Mouse (Mus musculus) hindbrain, embryonic 16.5 days (tissue): Measurements from ENCODE around the gene Aph1b. TPM values are rescaled to one million over a fixed set of nuclear protein-coding genes. Genes with fewer than 3 reads are reported as not detected.
A peak's percentile ranks its signal among the peaks of the same experiment; 100 is the strongest.
"Not testable (repeated sequence)": the region's sequence is repeated elsewhere in the genome, so short reads cannot be mapped to it uniquely, and the experiment has no call there.

Experiments
- ATAC-seq: fragments of 200-750 bp; cut with Nextera tagmentation; 2 replicates; pipeline ENCODE4 v1.8.0; 2017; ENCODE audit warnings: moderate TSS enrichment, moderate library complexity
- H3K27ac ChIP-seq: fragments of 300-500 bp; sonication (generic); 2 replicates; pipeline ENCODE4 v1.5.1; 2014; ENCODE audit warnings: low read depth, mild to moderate bottlenecking, control low read depth, low read length, moderate library complexity
- H3K27me3 ChIP-seq: fragments of 300-500 bp; sonication (generic); replicated peaks from 2 replicates; pipeline ENCODE4 v1.6.1; 2014; ENCODE audit warnings: low read length; ENCODE audit not compliant: control insufficient read depth, insufficient read depth
- H3K36me3 ChIP-seq: fragments of 300-500 bp; sonication (generic); 2 replicates; pipeline ENCODE4 v1.6.1; 2014; ENCODE audit warnings: mild to moderate bottlenecking, low read length, moderate library complexity, mixed read lengths; ENCODE audit not compliant: control insufficient read depth, insufficient read depth
- H3K4me1 ChIP-seq: fragments of 300-500 bp; sonication (generic); 2 replicates; pipeline ENCODE4 v1.6.1; 2014; ENCODE audit warnings: low read depth, low read length; ENCODE audit not compliant: control insufficient read depth, insufficient read depth
- H3K4me2 ChIP-seq: fragments of 300-500 bp; sonication (generic); 2 replicates; pipeline ENCODE4 v1.6.1; 2014; ENCODE audit warnings: mild to moderate bottlenecking, low read length, control low read depth, moderate library complexity
- H3K4me3 ChIP-seq: fragments of 300-500 bp; sonication (generic); 2 replicates; pipeline ENCODE4 v1.5.1; 2014; ENCODE audit warnings: mild to moderate bottlenecking, low read length, control low read depth, moderate library complexity
- H3K9ac ChIP-seq: fragments of 300-500 bp; sonication (generic); 2 replicates; pipeline ENCODE4 v1.6.1; 2014; ENCODE audit warnings: low read depth, mild to moderate bottlenecking, control low read depth, low read length, moderate library complexity
- H3K9me3 ChIP-seq: fragments of 300-500 bp; sonication (generic); 2 replicates; pipeline ENCODE4 v1.6.1; 2014; ENCODE audit warnings: mild to moderate bottlenecking, low read length, moderate library complexity; ENCODE audit not compliant: control insufficient read depth
- WGBS: fragments of 180-500 bp; shearing (Covaris S2); extraction: QIAGEN DNeasy Blood & Tissue Kit; methylation state at CpG from one replicate; pipeline ENCODE4 v1.1.7; 2014; 5-methylcytosine and 5-hydroxymethylcytosine counted together
- polyA plus RNA-seq: library from polyadenylated mRNA; unstranded; fragments of >200 nt; fragmentation: Nextera tagmentation; extraction: Ambion mirVana; gene quantifications from 2 replicates; pipeline ENCODE4 v1.2.1, GENCODE M21; 2015

Aph1b gene
- 21.4 and 22.6 TPM in 2 replicates for polyA plus RNA-seq

DNA sequence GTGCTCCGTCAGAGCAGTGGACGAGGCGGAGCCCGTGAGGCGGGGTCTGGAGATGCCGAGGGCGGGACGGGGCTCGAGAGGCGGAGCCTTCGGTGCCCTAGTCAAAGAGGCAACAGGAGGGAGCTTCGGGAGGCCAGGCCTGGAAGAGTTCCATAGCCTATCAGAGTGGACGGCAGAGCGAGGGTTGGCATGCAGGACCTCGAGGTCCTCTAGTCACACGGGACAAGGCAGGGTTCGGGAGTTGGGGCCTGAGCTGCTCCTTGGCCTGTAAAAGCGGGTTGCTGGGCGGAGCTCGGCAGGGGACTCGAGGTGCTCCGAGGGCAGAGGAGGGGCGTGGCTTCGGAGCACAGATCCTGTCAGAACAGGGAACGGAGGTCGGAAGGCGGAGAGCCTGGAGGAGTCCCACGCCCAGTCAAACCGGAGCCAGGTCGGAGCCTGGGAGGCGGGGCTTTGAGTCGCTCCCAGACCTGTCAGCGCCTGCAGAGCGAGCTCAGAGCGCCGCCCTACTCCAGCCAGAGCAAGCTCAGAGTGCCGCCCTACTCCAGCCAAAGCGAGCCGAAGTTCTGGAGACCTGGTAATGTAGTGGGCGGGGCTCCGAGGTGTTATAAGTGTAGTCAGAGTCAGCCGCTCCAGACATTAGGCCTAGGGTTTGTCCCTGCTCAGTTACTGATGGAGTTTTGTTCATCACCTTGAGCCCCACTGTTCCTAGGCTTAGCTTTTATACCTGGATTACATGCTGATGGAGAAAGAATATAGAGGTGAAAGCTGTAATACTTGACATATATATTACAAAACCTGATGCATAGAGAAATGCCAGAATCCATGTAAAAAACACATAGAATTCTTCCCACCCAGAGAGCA lies at the start of gene Aph1b:
Gene Aph1b (minus strand): TSS at position 27 of the 861 bp plus-strand sequence.
- Histone ChIP-seq H3K9ac (peak within 1 kb of the TSS; percentile 93), H3K4me2 (peak within 1 kb of the TSS; percentile 82), H3K4me3 (peak within 1 kb of the TSS; percentile 71), H3K27me3 (no peaks in the 10 kb centered on the region), H3K27ac (peak within 1 kb of the TSS; percentile 87), H3K9me3 (no peaks in the 10 kb centered on the region), H3K4me1 (peaks cover 7% of the 10 kb centered on the region), H3K36me3 (no peaks in the 10 kb centered on the region)
- WGBS: under 1% methylated on average over 42 of the region's 42 CpGs
- ATAC-seq: peak; percentile 98

DNA sequence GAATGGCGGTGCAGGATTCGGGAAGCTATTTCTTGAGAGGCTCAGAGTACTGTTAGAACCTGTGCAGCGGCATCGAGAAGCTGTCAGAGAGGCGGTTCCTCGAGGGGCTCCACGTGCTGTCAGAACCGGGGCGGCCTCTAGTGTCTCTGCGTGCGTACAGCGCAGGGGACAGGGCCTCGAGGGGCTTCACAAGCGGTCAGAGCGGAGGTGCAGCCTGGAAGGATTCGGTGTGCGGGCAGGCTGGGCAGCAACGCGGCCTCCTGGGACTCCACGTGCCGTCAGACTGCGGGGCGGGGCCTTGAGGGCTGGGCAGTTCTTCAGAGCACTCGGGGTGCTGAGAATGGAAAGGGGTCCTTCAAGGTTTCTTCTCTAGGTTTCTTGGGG lies 39.8 kb upstream of the Aph1b start:
- Histone ChIP-seq H3K27ac (no peak overlapping the region), H3K4me2 (peak overlapping the region; percentile 95), H3K9ac (peak overlapping the region; percentile 66), H3K4me3 (peak overlapping the region; percentile 69), H3K27me3 (no peaks in the 10 kb centered on the region), H3K4me1 (peaks cover 6% of the 10 kb centered on the region), H3K9me3 (no peaks in the 10 kb centered on the region), H3K36me3 (no peaks in the 10 kb centered on the region)
- under 1% methylated on average over 24 of the region's 24 CpGs for WGBS
- peak; percentile 87; the same call in 1 of the 2 replicates for ATAC-seq

DNA sequence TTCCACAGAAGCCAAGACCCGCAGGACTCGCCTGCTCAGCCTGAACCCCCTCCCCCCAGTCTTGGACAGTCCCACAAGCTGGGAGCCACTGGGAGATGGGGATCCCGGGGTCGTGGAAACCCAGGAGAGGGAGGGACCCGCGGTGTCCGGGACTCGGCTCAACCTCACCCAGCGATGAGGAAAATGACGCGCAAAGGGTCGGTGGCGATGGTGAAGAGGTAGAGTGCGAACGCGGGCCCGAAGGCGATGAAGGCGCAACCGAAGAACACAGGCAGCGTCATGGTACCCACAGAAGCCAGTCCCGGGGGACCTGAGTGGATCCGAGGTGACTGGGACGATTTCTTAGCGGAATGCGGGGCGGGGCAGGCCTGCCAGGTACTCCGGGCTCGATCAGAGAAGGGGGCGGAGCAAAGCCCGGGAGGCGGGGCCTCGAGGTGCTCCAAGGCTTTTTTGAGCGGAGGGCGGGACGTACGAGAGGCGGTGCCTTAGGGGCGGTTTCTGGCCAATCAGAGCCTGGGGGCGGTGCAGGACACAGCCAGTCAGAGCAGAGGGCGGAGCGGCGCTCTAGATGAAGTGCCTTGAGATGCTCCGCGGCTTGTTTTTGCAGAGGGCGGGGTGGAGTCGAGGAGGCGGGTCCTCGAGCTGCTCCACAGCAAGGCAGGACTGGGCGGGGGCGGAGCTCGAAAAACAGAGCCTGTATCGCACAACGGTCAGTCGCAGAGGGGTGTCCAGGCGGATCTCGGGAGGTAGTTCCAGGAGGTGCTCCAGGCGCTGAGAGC lies 39.2 kb upstream of the Aph1b start, which contains the start of gene Aph1c:
Gene Aph1c (minus strand): TSS at position 409 of the 779 bp plus-strand sequence.
- under 1% methylated on average over 58 of the region's 58 CpGs for WGBS
- H3K27ac ChIP-seq: peak within 1 kb of the TSS; percentile 37
- no peaks in the 10 kb centered on the region for H3K27me3 ChIP-seq

DNA sequence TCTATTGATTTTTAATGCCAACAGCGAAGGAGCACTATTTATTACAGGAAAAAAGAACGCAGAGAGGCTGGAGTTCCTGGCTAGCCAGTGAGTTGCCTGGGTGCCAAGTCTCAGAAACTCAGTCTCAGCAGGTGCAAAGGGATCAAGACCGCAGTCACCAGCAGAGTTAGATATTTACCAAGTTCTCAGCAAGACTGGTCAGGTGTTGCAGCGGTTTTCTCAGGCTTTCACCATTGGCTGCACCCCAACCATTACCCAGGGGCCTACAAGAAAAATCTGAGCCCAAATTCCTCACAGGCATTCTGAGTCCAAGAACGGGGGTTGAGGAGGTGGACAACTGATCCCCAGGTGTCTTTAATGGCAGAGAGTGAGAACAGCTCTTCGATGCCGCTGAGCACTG lies 38.6 kb upstream of the Aph1b start:
- no peak overlapping the region for H3K27ac ChIP-seq
- WGBS: 16% methylated on average over 7 of the region's 7 CpGs
- H3K36me3 ChIP-seq: no peaks in the 10 kb centered on the region
- H3K27me3 ChIP-seq: no peaks in the 10 kb centered on the region
- ATAC-seq: no peak
- peak overlapping the region; percentile 95 for H3K4me2 ChIP-seq
- H3K9ac ChIP-seq: peak overlapping the region; percentile 69
- no peaks in the 10 kb centered on the region for H3K9me3 ChIP-seq
- peaks cover 6% of the 10 kb centered on the region for H3K4me1 ChIP-seq
- peak overlapping the region; percentile 69 for H3K4me3 ChIP-seq

More for the DNA sequence above, 39.2 kb upstream of the Aph1b start, which contains the start of gene Aph1c:
- Histone ChIP-seq H3K9ac (peak within 1 kb of the TSS; percentile 69), H3K9me3 (no peaks in the 10 kb centered on the region), H3K4me1 (peaks cover 6% of the 10 kb centered on the region), H3K4me2 (peak within 1 kb of the TSS; percentile 95), H3K4me3 (peak within 1 kb of the TSS; percentile 69), H3K36me3 (no peaks in the 10 kb centered on the region)
- ATAC-seq: peak; percentile 99

DNA sequence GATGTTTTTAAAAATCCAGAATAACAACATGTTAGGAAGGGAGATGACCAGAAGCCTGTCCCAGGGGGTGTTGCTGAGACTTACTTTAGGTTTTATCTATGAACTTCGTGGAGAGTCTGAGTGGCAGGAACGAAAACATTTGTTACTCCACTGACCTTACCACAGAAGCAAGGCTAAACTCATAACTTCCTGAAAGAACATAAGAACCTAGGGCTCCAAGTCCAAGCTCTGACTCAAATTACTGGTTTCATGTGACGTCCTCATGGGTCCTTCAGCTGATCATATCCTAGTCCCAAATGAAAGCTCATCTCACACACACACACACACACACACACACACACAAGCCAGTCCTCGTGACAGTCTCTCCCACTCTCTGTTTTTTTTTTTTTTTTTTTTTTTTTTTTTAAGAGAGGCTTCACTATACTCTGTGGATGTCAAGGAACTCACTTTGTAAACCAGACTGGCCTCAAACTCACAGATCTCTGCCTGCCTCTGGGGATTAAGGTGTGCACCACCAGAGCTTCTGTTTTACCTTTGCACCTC lies 37.1 kb upstream of the Aph1b start:
- Histone ChIP-seq H3K9me3 (no peaks in the 10 kb centered on the region), H3K36me3 (no peaks in the 10 kb centered on the region), H3K4me1 (peaks cover 6% of the 10 kb centered on the region), H3K4me2 (no peak overlapping the region), H3K4me3 (no peak overlapping the region), H3K27me3 (no peaks in the 10 kb centered on the region), H3K27ac (no peak overlapping the region), H3K9ac (no peak overlapping the region)
- no peak for ATAC-seq
- 74% methylated on average over 4 of the region's 4 CpGs for WGBS

DNA sequence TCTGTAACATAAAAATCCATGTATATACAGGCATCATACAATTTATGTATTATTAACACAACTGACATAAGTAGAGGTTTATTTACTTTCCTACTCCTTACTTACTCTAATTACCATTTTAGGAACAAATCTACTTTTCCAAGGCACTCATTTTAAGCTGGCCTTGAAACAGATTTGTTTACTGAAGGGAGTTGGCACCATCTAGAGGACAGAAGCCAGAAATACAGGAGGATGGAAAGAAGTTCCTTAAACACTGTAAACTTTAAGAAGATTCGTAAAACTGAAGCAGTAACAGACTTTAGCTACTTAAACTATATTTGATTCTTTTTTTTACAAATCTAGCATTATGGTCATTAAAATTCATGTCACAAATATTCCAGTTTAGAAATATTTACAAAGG lies 30.7 kb upstream of the Aph1b start:
- Histone ChIP-seq H3K27ac (no peak overlapping the region), H3K9ac (no peak overlapping the region), H3K4me2 (no peak overlapping the region), H3K36me3 (no peaks in the 10 kb centered on the region), H3K27me3 (no peaks in the 10 kb centered on the region), H3K4me1 (no peaks in the 10 kb centered on the region), H3K4me3 (no peak overlapping the region), H3K9me3 (no peaks in the 10 kb centered on the region)
- WGBS: 37% methylated on average over 1 of the region's 1 CpGs
- ATAC-seq: no peak

DNA sequence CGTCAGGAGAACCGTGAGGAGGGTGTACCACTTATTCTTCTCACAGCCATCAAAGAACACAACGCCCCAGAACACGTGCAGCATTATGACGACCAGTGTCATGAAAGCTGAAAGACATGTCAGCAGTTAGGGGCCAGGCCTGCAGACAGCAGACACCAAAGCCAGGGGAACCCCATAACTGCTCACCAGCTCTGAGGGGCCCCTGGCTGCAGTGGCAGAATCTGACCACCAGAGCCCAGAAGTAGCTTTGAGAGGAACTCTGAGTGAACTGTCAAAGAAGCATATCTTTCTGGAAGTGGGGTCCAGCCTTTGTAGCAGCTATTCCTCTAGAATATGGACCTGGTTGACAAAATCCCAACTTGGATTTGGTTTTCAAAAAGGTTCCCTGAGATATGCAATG lies 27.0 kb upstream of the Aph1b start:
- not testable (repeated sequence) for H3K9me3 ChIP-seq, H3K4me3 ChIP-seq, H3K9ac ChIP-seq, H3K4me1 ChIP-seq, H3K36me3 ChIP-seq, H3K27me3 ChIP-seq, H3K27ac ChIP-seq, ATAC-seq, H3K4me2 ChIP-seq
- no CpG with 5 or more reads among the region's 5 CpGs for WGBS

DNA sequence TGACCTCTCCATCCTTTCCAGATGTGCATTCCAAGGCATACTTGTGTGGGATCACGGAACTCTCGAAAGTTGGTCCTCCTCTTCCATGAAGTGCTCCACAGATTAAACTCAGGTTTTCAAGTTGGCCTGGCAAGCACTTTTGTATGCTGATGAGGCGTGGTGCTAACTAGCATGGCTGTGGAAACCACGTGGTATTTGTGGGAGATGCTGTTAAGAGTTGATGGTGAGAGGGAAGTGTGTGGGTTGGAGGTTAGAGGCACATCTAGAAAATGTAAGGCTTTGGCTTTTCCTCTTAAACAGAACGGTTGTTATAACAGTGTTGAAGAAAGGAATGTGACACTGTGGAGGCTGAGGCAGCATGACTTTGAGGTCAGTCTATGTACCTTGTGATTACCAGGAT lies 25.7 kb upstream of the Aph1b start:
- Histone ChIP-seq H3K4me1 (no peaks in the 10 kb centered on the region), H3K9ac (no peak overlapping the region), H3K27ac (no peak overlapping the region), H3K36me3 (no peaks in the 10 kb centered on the region), H3K4me3 (no peak overlapping the region), H3K9me3 (no peaks in the 10 kb centered on the region), H3K27me3 (no peaks in the 10 kb centered on the region), H3K4me2 (no peak overlapping the region)
- ATAC-seq: no peak
- 87% methylated on average over 5 of the region's 5 CpGs for WGBS

DNA sequence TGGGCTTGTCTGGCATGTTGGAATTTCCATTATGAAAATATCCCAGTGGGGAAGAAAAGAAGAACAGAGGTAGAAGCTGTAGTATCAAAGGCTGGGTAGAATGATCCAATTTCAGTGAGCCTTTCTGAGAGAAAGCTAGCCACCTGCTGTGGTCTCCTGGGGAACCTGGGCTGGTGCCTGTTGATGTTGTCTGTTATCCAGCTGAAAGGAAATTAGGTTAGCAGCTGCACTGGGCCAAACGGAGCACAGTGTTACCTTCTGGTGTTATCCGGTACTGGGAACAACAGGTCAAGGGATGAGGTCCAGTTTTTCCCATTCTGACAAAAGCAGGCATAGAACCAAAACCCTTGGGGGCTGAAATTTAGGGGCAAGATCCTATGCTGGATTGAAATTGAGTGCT lies 18.1 kb upstream of the Aph1b start:
- 4% methylated on average over 2 of the region's 2 CpGs for WGBS
- H3K9ac ChIP-seq: no peak overlapping the region
- no peaks in the 10 kb centered on the region for H3K4me1 ChIP-seq
- H3K36me3 ChIP-seq: no peaks in the 10 kb centered on the region
- no peaks in the 10 kb centered on the region for H3K27me3 ChIP-seq
- H3K4me2 ChIP-seq: no peak overlapping the region
- ATAC-seq: no peak
- H3K9me3 ChIP-seq: no peaks in the 10 kb centered on the region
- H3K4me3 ChIP-seq: no peak overlapping the region
- H3K27ac ChIP-seq: no peak overlapping the region
